Mouse (Mus musculus): ENCODE measurements around the gene Gtf2ird2. TPM values are rescaled to one million over a fixed set of nuclear protein-coding genes. Genes with fewer than 3 reads are reported as not detected.

The Gtf2ird2 gene
- total RNA-seq (2021) = 1 to 10 TPM; 6.1 to 7.2 TPM
- long read RNA-seq, experiment 1, transcript Gtf2ird2-201 (16 exons, 3,482 nt) = major isoform, 6 of 11 reads
- long read RNA-seq, experiment 1, partial matches to known transcripts = 2 of 11 reads
- long read RNA-seq, experiment 1, other reads (novel, unspliced or antisense) = 3 of 11 reads
- long read RNA-seq, experiment 2, transcript Gtf2ird2-201 (16 exons, 3,482 nt) = major isoform, 5 of 9 reads
- long read RNA-seq, experiment 2, partial matches to known transcripts = 2 of 9 reads
- long read RNA-seq, experiment 2, other reads (novel, unspliced or antisense) = 2 of 9 reads

- DNase-seq = peak; percentile 98
Observed at GRCm38 (mm10) chr5:134183880-134184808, at the start of gene Gtf2ird2. TSS of gene Gtf2ird2 (plus strand) at chr5:134184019.

- DNase-seq = no peak
Observed at GRCm38 (mm10) chr5:134136022-134136421, 47.8 kb upstream of the Gtf2ird2 start.

- DNase-seq = no peak
Observed at GRCm38 (mm10) chr5:134137933-134138332, 45.9 kb upstream of the Gtf2ird2 start.

- no peak for DNase-seq
Observed at GRCm38 (mm10) chr5:134139429-134139828, 44.4 kb upstream of the Gtf2ird2 start.

GRCm38 (mm10) chr5:134141236-134141635, 42.6 kb upstream of the Gtf2ird2 start:
- DNase-seq = no peak

GRCm38 (mm10) chr5:134142381-134142780, 41.4 kb upstream of the Gtf2ird2 start:
- no peak for DNase-seq

- DNase-seq = no peak
Observed at GRCm38 (mm10) chr5:134144986-134145385, 38.8 kb upstream of the Gtf2ird2 start.

- no peak for DNase-seq
Observed at GRCm38 (mm10) chr5:134147194-134147753, 36.5 kb upstream of the Gtf2ird2 start.

- DNase-seq = peak; percentile 20
Observed at GRCm38 (mm10) chr5:134148153-134148552, 35.7 kb upstream of the Gtf2ird2 start.

- no peak for DNase-seq
Observed at GRCm38 (mm10) chr5:134151895-134152294, 31.9 kb upstream of the Gtf2ird2 start.

GRCm38 (mm10) chr5:134155916-134156466, 27.8 kb upstream of the Gtf2ird2 start:
- no peak for DNase-seq

- DNase-seq = no peak
Observed at GRCm38 (mm10) chr5:134164688-134165087, 19.1 kb upstream of the Gtf2ird2 start.

GRCm38 (mm10) chr5:134166642-134167041, 17.2 kb upstream of the Gtf2ird2 start:
- DNase-seq = no peak

GRCm38 (mm10) chr5:134168033-134168432, 15.8 kb upstream of the Gtf2ird2 start:
- DNase-seq = no peak

GRCm38 (mm10) chr5:134169231-134169630, 14.6 kb upstream of the Gtf2ird2 start:
- DNase-seq = no peak

- DNase-seq = no peak
Observed at GRCm38 (mm10) chr5:134170167-134170566, 13.7 kb upstream of the Gtf2ird2 start.

- DNase-seq = peak; percentile 50
Observed at GRCm38 (mm10) chr5:134173206-134173605, 10.6 kb upstream of the Gtf2ird2 start.

- no peak for DNase-seq
Observed at GRCm38 (mm10) chr5:134175696-134176095, 8.1 kb upstream of the Gtf2ird2 start.

- DNase-seq = peak; percentile 78
Observed at GRCm38 (mm10) chr5:134176169-134176881, 7.5 kb upstream of the Gtf2ird2 start, which contains the start of gene Rcc1l. TSS of gene Rcc1l (minus strand) at chr5:134176774.

GRCm38 (mm10) chr5:134178536-134178935, 5.3 kb upstream of the Gtf2ird2 start:
- DNase-seq = no peak

GRCm38 (mm10) chr5:134179871-134180270, 3.9 kb upstream of the Gtf2ird2 start:
- peak; percentile 80 for DNase-seq

GRCm38 (mm10) chr5:134182172-134182571, 1.6 kb upstream of the Gtf2ird2 start:
- DNase-seq = no peak

Data from gastrocnemius, postnatal 10 days (tissue).